Comparison of ENCODE assay signal across 1 mouse cellular context in the genomic region with DNA sequence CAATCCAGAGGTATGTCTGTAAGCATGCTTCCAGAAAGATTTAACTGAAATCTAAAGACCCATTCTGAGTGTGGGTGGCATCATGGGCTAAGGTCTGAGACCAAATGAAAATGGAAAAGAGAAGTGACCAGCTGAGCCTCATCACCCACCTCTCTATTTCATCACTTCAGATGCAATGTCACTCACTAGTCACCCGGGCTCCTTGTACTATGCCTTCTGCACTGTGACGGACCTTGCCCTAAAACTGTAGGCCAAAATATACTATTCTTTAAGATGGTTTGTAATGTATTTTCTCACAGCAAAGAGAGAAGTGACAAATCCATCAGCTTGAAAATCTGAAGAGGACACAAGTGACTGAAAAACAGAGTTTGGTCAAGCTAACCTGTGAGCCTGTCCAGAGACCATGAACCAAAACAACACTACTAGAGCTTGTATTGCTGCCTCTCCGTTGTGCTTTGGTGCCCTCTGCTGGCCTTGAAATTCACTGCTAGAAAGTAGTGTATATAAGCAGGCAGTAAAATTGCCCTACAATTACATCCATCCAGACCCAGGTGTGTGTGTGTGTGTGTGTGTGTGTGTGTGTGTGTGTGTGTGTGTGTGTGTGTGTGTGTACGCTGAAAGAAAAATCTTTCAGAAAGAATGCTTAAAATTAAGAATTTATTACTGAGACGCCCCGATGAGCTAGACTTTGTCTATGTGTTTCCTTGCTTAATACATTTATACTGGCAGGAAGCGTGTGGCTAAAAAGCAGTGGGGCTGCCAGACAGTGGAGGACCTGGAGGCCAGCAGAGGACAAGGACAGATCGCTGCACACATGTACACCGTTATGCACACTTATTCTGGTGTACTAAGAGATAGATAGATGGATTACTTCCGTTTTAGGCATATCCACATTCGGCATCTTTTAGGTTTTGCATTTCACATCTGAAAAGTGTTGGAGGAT.
TF ChIP-seq lines count a peak whose summit lies in the region.

No protein-coding gene starts in this region.

TF ChIP-seq in CH12.LX, 34 proteins besides CTCF, POLR2A, EP300 and RAD21 (continued from another document):
- TF ChIP-seq PAX5 (IDR thresholded peaks at IDR 0.05; ENCODE audit: low read length) = no peak
- TF ChIP-seq E2F4 (IDR thresholded peaks at IDR 0.05; ENCODE audit: insufficient replicate concordance, low read depth, low read length) = no peak
- TF ChIP-seq MYC (IDR thresholded peaks at IDR 0.05; ENCODE audit: low read depth, low read length) = no peak
- TF ChIP-seq CHD2 (IDR thresholded peaks at IDR 0.05; ENCODE audit: low read length) = no peak
- TF ChIP-seq GABPA (IDR thresholded peaks at IDR 0.05; ENCODE audit: insufficient replicate concordance, low read depth, low read length) = no peak
